Mouse (Mus musculus) ZHBTc4 (cell line): Measurements from ENCODE around the gene Olfr557.

Source experiments
- DNase-seq: peaks from one replicate; pipeline ENCODE4 v3.0.0-alpha.2; 2011; ENCODE audit warnings: low read depth, low spot score

The Olfr557 gene

GRCm38 (mm10) chr7:102695358-102696125, at the start of gene Olfr557:
Olfr557 (plus strand) TSS chr7:102695910.
- peak; percentile 66 for DNase-seq

DNA sequence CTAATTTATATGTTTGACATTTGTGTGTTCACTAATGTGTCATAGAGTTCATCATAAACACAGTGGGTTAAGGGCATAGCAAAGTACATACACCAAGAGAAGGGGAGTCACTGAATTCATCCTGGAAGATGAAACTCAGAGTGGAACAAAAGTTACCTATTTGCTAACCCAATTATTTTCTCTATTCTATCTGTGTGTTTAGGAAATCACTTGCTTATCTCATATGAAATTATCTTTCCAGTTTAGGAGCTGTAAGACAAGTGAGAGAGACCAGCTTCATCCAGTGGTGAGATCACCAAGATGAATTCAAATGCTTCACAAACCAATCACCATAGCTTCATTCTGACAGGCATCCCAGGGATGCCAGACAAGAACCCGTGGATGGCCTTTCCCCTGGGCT, 37.2 kb upstream of the Olfr557 start, which contains the start of gene Olfr555:
Gene Olfr555 (plus strand): TSS at position 301 of the 400 bp plus-strand sequence.
- no peak for DNase-seq

- peak; percentile 34 for DNase-seq
Observed at GRCm38 (mm10) chr7:102664599-102664998, 31.1 kb upstream of the Olfr557 start, which contains the start of gene Olfr556. Olfr556 (plus strand) TSS chr7:102664899.

DNA sequence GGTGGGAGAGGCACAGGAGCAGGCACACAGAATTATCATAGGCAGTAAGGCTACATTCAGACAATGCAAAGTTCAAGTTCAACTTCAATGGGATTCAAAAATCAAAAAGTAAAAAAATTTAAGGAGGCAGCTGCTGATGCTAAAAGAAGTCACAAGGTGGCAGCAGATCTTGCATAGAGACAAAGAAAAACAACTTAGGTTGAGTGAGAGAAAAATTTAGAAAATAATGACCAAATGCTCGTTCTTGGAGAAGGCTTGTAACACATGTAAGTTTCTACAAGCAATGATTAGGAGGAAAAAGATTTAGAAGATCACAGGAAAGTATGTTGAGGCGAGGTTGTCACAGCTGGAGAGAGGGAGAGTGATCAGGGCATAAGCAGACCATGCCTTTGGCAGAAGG, 30.3 kb upstream of the Olfr557 start:
- DNase-seq, result peak; percentile 16

DNA sequence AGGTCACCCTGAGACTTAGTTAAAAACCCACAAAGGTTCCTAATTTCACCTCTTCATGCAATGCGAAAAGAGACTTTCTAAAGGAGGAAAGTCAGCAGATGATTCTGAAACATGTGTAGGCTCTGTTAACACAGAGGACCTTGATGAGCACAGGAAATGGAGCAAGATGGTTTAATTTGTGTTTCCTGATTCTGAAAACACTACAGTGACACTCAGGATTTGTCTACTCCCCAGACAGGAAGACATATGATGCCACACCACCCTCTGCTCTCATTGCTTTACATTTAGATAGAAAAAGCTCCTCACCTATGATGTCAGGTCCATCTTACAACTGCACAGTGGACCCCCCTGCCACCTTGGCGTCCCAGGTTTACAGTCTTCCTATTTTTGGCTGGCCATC, 19.5 kb upstream of the Olfr557 start:
- no peak for DNase-seq

GRCm38 (mm10) chr7:102681916-102682315, 13.8 kb upstream of the Olfr557 start:
- DNase-seq, result no peak

GRCm38 (mm10) chr7:102686944-102687501, 8.7 kb upstream of the Olfr557 start, which contains the start of gene Trim68:
Trim68 (minus strand) TSS chr7:102687327.
- peak; percentile 94 for DNase-seq

DNA sequence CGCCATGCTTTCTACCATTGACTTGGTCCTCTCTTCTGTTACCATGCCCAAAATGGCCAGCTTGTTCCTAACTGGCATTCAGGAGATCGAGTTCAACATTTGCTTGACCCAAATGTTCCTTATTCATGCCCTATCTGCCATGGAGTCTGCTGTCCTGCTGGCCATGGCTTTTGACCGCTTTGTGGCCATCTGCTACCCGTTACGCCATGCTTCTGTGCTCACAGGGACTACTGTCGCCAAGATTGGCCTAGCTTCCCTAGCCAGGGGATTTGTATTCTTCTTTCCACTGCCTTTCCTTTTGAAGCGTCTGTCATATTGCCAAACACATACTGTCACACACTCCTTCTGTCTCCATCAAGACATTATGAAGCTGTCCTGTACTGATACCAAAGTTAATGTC, 2.8 kb downstream of the Olfr557 start:
- no peak for DNase-seq

GRCm38 (mm10) chr7:102701915-102702314, 6.2 kb downstream of the Olfr557 start, which contains the start of gene Olfr558:
Olfr558 (plus strand) TSS chr7:102702215.
- no peak for DNase-seq

GRCm38 (mm10) chr7:102718970-102719369, 23.3 kb downstream of the Olfr557 start, which contains the start of gene Olfr33:
Olfr33 (minus strand) TSS chr7:102719070.
- no peak for DNase-seq

DNA sequence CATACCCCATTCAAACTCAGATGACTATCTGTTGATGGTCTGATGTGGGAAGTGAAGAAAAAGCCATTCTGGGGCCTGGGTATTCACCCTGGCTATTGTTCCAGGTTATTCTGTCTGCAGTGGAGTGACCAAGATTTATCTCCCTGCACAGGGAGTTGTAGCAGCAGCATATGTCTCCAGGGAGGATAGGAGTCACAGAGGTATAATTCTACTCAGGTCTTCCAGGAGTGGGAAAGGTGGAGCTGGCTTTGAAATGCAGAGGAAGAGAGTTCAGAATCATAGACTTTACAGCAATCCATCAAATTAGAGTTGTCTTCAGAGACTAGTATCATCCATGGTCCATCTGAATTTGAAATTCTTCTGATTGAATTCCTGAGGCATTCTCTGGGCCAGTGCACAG, 31.7 kb downstream of the Olfr557 start, which contains the start of gene Olfr559:
Gene Olfr559 (minus strand): TSS at position 101 of the 400 bp plus-strand sequence.
- DNase-seq, result no peak

DNA sequence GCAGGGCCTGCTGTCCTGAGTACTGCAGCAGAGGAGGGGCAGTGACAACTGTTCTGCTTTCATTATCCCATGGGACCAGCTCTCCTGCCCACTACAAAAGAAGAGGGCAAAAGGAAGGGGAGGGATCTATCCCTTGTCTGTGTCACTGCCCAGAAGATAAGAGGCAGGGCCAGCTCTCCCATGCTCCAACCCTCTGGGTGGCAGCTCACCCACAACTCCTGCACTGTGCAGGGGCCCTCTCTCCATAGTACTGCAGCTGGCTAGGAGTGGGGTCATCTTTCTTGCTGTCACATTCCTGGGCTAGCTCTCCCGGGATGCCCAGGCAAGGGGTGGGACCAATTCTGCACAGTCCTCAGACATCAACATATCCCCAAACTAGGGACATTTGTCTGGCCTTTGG, 38.1 kb downstream of the Olfr557 start:
- no peak for DNase-seq

DNA sequence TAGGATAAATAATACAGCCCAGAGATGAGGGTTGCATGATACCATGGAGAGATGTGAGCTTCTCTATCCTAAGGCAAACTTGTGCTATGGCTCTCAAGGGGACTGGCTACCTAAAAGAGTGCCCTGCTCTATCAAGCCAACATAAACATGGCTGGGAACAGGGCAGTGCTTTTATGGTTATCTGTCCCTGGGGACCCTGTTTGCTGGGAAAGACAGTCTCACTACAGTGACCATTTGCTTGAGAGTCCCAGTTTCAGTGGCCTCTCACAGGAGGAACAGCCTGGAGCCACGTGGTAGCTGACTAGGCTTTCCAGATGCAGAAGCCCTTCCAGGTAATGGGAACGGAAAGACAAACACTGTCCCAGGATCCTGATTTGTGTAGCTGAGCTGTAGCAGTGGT, 42.0 kb downstream of the Olfr557 start:
- no peak for DNase-seq
